Mouse (Mus musculus) erythroblast, adult 5-6 weeks (primary cell): ENCODE data around the gene Tm4sf5. TPM values are rescaled to one million over a fixed set of nuclear protein-coding genes. Genes with fewer than 3 reads are reported as not detected.
"Not testable (repeated sequence)": the region's sequence is repeated elsewhere in the genome, so short reads cannot be mapped to it uniquely, and the experiment has no call there.

Experiments used
- ATAC-seq: replicated peaks from 2 replicates; pipeline ENCODE4 v1.8.0; 2016; ENCODE audit warnings: moderate number of reproducible peaks, mild to moderate bottlenecking, moderate TSS enrichment, inconsistent platforms; ENCODE audit not compliant: poor library complexity, low FRiP score, severe bottlenecking
- total RNA-seq, 2 experiments: library from RNA; stranded (forward) in 1 of 2; stranded (reverse) in 1 of 2; fragments of 150-400 nt in 1 of 2; fragments of 200-764, 138-1000 nt in 1 of 2; gene quantifications; 2 replicates each; pipeline versions ENCODE4 v1.2.3 to v1.2.4; 2015 to 2017; ENCODE audit warnings: low replicate concordance in 2 of 2

The Tm4sf5 gene
- total RNA-seq, 2 experiments from 2014 or later = not detected

GRCm38 (mm10) chr11:70506962-70507515 lies 2.0 kb downstream of the Tm4sf5 start:
- no peak for ATAC-seq

DNA sequence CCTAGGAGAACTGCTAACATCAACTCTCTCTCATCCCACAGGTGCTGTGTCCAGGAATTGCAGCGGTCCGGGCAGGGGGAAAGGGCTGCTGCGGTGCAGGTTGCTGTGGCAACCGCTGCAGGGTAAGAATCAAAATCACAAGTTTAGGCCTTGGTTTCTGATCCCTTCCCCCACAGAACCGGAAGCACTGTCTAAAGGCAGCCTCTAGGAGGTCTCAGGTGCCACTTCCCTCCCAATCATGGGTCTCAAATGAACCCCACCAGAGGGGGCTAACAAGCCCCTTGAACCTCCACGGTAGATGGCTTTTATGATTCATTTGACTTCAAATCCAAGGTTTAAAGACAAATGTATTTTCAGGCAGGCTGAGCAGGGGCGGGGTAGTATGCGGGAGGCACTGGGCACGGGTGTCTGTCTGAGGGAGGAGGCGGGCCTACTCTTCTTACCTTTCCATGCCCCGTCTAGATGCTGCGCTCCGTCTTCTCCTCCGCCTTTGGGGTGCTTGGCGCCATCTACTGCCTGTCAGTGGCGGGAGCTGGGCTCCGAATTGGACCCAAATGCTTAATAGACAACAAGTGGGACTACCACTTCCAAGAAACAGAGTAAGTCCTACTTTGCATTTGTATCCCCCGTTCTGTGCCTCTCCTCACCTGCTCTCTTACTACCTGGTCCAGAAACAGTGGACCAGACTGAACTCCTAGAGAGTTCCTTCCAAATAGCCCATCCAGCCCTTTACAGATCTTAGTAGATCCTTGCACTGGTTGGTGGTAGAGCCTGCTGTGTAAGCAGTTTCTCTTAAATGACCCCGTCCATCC lies 4.9 kb downstream of the Tm4sf5 start:
- no peak for ATAC-seq

GRCm38 (mm10) chr11:70511242-70511641 lies 6.2 kb downstream of the Tm4sf5 start:
- no peak for ATAC-seq

GRCm38 (mm10) chr11:70511825-70512224 lies 6.8 kb downstream of the Tm4sf5 start:
- ATAC-seq = no peak

GRCm38 (mm10) chr11:70512709-70513342 lies 7.8 kb downstream of the Tm4sf5 start:
- ATAC-seq = no peak

- no peak for ATAC-seq
Measured at GRCm38 (mm10) chr11:70513520-70513919, 8.5 kb downstream of the Tm4sf5 start.

DNA sequence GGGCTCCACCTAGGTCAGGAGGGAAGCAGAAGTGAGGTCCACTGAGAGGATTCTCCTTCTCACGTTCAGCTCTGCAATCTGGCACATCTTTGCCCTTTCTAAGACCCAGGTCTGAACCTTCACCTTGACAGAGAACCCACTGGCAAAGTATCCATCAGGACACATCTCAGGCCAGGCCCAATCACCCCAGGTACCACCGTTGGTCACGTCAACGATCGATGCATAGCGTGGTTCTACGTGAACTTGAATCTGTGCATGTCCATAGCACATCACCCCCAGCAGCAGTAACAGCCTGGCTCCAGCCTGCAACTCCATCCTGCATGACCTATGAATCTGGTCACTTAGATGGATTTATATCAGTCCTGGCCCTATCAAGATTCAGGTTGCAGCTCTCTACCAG lies 9.2 kb downstream of the Tm4sf5 start, which contains the start of gene Vmo1:
Vmo1 (minus strand) TSS at position 329 of the 400 bp plus-strand sequence.
- ATAC-seq = no peak

- ATAC-seq = no peak
Measured at GRCm38 (mm10) chr11:70516352-70516751, 11.3 kb downstream of the Tm4sf5 start.

GRCm38 (mm10) chr11:70518436-70518835 lies 13.4 kb downstream of the Tm4sf5 start:
- ATAC-seq = no peak

- no peak for ATAC-seq
Measured at GRCm38 (mm10) chr11:70518923-70519322, 13.9 kb downstream of the Tm4sf5 start, which contains the start of gene Gltpd2. Gene Gltpd2, plus strand, starts transcription at chr11:70519196.

DNA sequence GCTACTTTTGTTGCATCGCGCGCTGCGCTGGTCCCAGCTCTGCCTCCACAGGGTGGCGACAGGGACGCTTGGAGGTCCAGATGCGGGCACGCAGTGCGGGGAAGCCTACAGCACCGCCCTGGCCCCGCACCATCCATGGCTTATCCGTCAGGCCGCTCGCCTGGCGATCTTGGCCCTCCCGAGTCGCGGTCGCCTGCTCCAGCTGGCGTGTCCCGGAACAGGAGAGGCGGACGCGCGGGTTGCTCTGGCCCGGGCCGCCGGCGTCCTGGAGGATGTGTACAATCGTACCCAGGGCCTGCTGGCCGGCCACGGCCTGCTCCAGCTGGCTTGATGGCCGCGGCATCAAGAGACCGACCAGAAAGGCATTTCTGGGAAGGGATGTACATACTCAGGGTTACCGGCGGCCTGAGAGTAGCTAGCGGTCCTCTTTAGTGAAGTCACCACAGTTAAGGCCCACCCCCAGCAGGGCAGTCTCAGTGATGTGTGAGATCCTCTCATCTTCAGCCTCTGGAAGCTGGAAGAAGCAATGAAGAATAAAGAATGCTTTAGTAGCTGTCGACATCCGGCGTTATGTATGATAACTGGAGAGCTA lies 15.2 kb downstream of the Tm4sf5 start:
- ATAC-seq = no peak

GRCm38 (mm10) chr11:70523306-70523989 lies 18.4 kb downstream of the Tm4sf5 start:
- ATAC-seq = not testable (repeated sequence)

DNA sequence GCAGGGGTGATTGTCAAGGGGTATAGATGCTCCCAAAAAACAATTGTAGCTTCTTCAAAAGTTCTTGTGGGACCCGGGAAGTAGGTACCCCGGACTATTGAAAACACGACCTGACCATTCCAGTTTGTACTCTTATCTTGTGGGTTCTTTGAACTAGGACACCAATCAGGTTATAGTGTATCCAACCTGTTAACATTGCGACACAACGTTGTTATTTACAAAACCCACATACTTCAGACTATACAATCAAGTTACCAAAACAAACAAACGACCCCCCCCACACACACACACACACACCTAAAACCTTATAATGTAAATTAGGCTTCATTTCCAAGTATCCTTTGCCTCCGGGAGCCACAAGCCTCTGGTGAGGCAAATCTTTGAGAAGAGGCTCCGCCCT lies 19.7 kb downstream of the Tm4sf5 start:
- peak; percentile 33 for ATAC-seq

GRCm38 (mm10) chr11:70525184-70525678 lies 20.2 kb downstream of the Tm4sf5 start, which contains the start of gene Psmb6:
Gene Psmb6, plus strand, starts transcription at chr11:70525367.
- ATAC-seq = peak; percentile 99

GRCm38 (mm10) chr11:70525726-70526125 lies 20.7 kb downstream of the Tm4sf5 start:
- no peak for ATAC-seq

GRCm38 (mm10) chr11:70526211-70526610 lies 21.2 kb downstream of the Tm4sf5 start:
- ATAC-seq = no peak

- no peak for ATAC-seq
Measured at GRCm38 (mm10) chr11:70528610-70529009, 23.6 kb downstream of the Tm4sf5 start.

DNA sequence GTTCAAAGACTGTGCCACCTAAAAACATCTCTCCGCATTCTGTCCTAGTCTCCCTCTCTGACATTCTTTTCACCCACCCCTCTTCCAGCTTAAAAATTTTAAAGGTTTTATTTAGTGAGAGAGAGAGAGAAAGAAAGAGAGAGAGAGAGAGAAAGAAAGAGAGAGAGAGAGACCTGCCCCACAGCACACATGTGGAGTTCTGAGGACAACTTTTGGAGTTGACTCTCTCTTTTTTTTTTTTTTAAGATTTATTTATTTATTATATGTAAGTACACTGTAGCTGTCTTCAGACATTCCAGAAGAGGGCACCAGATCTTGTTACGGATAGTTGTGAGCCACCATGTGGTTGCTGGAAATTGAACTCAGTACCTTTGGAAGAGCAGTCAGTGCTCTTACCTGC lies 26.0 kb downstream of the Tm4sf5 start:
- not testable (repeated sequence) for ATAC-seq

GRCm38 (mm10) chr11:70532839-70533238 lies 27.8 kb downstream of the Tm4sf5 start, which contains the start of gene Gm40193:
Gene Gm40193, minus strand, starts transcription at chr11:70532939.
- no peak for ATAC-seq

DNA sequence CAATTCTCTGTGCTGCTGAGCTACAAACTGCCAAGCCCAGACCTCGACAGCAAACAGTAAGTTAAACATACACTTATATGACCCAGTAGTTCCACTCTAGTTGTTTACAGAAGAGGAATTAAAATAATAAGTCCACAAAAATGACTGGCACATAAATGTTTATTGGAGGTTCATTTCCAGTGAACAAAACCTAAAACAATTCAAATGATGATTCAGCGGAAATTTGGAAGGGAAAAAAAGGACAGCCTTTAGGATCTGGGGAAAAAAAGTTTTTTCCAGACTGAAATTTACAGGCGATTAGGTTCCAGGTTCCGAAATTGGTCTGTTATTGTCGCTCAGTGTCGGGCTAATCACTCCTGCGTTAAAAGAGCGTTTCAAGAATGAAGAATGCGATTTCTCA lies 34.4 kb downstream of the Tm4sf5 start:
- no peak for ATAC-seq
